Mouse (Mus musculus): ENCODE measurements at regions not wholly inside any gene's neighbourhood (a gene's known extent, or its start where the extent isn't known, plus 50 kb on each side); places are given as distances from the start of the nearest gene placed in this dataset.

DNA sequence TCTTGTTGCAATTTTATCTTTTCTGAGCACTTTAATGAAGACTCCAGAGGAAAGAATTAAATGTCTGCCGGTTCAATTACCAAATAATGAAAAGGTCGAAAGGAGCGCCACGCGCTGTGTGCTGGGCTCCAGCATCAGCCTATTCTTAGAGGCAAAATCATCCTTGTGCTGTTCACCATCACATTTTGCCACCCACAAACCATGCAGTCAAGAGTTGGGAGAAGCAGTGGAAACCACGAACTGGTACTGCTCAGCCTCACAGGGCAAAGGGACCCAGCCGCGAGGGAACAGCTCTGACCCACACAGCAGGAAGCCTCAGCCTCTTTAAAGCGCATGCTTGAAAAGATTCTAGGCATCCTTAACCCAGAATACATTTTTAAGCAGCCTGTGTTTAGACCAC is 134.0 kb upstream of the Pum3 start:
- peak; percentile 84 for DNase-seq

DNA sequence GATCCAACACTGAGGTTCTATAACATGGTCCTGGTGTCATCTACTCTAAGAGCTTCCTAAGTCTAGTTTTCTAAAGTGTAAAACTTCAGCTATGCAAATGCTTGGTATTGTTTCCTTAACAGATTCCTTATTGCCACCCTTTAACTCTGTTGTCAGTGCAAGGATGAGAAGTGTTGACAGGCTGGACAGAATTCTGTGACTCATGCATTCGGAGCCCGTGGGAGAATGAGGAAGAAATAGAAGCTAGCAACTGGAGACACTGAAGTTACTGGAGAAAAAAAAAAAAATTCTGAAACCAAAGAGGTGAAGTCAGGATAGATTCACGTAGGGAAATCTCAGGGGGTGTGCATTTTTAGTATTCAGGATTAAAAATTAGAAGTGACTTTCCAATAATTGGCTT is 128.6 kb upstream of the Pum3 start:
- DNase-seq = no peak

DNA sequence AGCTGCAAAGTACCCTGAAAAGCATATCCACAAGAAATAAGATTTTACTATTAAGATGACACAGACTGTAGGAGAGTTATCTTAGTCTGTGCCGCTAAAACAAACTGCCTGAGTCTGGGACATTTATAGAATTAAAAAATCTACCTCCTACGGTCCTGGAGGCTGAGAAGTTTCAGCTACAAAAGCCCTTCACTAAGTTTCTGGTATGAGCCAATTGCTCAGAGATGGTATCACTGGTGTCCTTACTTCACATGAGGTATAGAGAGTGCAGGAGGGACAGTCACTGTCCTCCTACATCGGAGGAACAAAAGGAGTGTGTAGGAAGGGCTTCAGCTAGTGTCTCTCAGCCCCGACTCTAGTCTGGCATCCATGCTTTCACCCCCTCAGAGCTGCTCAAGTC is 127.1 kb upstream of the Pum3 start:
- peak; percentile 53 for DNase-seq

DNA sequence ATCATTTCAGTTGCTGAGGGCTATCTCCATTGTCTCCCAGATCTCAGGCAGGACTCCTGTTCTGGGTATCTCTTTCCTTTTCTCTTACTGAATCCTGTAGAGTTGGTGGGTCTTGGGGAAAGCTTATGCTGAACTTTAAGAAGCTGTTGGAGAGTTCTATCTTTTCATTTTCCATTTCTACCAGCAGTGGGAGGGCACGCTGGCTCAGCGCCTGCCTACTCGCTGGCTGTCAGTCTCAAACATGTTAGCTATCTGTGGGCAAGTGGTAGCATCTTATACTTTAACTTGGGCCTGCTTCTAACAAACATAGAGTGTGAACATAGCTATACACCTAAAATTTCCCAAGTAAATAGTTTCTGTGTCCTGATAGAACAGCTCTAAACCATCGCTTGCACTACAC is 125.2 kb upstream of the Pum3 start:
- DNase-seq = peak; percentile 19

DNA sequence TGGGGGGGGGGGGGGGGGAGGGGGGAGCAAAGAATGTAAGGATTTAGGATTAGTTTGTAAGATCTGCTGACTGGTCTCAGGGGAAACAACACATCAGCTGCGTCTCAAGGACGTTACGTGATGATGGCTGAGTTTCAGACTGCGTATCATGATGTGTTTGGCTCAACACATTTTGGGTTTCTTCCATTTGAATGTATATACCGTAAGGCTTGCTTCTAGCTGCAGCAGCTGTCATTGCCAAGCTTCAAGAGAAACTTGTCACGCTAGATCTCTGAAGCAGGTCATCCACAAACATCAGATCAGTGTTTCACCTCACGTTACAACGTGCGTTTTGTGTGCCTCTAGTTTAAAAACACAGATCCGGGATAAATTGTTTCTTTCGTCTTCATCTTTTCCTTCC is 123.6 kb upstream of the Pum3 start:
- no peak for DNase-seq

DNA sequence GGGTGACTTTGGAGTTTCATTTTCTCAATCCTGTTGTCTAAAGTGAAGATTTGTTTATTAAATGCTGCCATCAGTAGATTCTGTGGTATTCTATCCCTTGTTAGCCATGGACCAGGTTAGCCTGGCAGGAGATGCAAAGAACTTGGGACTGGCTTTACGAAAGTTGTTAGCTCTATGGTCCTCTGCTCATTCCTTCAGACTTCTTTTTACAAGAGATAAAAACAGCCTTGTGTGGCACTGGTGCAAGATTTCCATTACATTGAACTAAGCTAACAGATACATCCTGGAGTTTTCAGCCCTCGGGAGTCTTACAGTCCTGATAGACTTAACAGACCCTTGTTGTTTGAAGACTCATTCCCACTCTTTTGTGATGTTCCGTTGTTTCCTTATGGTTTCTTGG is 108.1 kb upstream of the Pum3 start:
- peak; percentile 56 for DNase-seq

DNA sequence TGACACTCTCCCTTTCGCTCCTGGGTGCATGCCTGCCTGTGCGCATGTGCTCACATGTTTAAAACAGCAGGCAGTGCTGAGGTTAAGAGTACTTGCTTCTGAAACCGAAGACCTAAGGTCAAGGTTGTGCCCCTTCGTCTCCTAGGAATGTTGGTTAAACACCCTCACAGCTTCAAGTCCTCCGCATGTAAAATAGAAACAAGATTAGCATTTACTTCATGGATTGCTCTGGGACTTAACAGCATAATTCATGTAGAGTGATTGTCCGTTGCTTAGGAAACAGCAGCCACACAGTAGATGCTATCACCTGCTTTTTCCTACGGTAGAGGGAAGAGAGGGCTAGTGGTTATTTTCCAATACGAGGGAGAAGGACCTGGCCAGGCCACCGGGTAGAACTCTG is 107.4 kb upstream of the Pum3 start:
- DNase-seq = no peak

DNA sequence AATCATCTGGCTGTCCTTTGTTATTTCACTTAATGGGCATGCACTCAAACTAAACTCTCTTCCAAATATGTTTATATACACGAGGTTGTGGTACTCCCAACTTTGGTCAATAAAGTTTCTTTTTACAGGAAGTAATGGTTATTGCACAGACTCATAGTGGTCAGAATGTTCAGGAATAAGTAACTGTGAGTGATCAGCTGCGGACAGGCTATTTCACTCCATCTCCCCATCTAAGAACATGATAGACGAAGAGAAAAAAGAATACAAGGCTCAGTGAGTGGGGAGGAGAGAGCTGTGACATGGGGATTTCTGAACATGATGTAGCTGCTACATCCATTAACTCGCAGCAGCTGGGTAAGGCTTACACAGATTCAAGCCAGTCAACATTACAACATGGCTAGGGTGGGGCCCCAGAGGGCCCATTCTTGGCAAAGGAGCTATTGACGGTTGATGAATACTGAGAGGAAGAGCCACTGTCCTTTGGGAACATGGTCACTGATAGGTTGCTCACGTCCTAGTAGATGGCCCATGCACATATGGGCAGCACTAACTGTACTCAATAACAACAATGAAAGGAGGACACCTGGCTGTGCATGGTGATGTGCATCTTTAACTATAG is 98.4 kb upstream of the Pum3 start:
- peak; percentile 86 for DNase-seq

DNA sequence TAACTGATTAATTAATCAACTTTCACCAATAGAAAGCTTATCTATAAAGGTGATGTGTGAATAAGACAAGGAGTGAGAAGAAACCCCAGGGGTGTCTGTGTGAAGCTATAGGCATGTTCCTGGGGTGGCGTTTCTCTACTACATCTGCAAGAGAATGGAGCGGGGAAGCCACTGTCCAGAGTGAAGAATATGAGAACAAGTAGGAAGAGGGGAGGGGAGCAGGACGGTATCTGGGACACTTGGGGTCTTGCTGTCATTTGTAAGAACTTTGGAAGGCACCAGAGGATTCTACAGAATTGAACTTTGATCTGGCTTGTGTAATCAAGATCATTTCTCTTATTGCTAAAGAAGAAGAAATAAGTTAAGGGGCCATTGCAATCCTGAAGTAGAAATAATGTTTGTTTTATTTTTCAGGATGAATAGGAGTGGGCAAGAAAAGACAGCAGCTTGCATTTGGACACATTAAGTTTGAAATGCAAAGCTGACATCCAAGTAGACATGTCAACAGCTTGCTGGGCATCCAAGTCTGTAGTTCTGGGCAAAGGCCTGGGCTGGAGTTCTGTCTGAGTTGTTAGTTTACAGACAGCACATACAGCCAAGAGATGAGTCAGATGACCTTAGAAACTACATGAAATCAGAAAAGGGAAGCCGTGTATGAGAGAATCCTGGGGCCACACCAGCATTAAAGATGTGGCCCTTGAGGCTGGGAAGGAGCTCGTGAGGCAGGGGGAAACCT is 89.9 kb upstream of the Pum3 start:
- peak; percentile 52 for DNase-seq

DNA sequence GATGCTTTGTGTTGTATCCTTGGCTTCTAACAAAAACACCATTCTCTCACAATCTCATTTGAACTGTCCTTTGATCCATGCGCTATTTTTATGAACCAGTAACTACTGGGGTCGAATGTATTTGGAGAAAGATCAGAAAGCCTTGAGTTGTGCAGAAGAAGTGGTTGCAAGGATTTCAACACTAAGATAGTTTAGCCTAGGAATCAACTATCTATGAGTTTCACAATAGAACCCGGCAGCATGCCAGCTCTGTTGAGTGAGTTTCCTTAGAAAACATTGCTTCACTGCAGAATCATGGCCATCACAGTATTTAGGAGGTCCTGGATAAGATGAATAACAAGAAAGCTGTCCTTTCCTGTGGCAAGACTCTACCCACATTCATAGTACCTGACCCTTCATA is 84.6 kb upstream of the Pum3 start:
- peak; percentile 88 for DNase-seq

DNA sequence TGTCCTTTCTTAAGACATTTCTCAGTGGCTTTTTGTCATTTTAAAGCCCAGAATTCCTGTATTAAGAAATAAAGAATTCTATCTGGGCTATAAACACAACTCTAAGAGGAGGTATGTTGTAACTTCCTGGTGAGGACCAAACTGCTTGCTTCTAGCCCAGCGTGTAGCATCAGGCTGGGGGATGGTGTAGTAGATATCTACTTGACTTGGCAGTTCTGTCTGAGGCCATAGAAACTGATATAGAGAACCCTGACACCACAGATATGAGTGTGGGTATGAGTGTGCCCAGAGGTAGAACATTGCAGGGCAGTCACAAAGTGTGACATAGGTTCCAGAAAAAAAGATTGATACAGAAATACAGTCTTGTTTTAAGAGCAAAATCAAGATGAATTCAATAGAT is 83.9 kb upstream of the Pum3 start:
- DNase-seq = peak; percentile 8

DNA sequence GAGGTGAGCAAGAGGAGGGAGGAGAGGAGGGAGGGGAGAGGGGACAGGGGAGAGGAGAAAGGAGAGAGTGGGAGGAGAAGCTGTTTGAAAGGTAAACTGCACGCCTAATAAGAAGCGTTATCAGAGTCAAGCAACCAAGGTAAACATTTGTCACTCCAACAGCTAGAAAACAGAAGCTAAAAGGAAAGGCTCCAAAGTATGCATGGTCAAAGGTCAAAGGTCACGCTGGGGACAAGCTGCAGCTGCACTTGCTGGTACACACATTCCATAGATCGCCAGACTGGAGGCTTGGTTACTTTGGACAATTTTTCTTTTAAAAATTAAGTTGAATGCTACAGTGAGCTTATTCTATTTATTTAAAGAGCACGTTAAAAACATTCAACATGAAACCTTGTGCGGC is 81.7 kb upstream of the Pum3 start:
- peak; percentile 75 for DNase-seq

DNA sequence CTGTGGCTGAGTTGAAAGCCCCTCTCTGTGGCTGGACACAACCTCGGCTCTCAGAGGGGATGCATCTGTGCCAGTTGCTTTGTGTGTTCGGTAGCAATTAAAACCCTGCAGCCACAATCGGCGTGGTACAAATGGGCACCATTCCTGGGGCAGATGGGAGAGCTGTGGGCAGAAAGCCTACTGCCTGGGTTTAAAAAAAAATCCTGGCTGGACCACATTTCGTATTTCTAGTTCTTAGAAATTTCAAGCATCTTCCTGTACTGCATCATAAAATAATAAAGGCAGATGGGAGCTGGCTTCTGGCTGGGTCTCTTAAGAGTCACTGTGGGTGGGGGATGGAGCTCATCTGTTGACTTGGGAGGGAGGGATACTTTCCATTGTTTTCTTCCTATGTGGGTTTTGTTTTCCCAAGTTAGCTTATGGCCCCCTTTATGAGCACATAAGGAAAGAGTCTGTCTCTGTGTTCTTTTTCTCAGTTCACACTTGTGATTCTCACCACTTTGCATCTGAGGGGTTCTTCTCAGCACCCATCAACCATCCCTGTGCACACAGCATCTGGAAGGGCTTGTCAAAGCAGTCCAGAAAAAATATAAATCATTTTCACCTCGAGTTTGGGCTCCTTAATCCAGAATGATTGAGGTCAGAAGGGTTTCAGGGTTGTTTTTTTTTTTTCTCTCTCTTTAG is 80.5 kb upstream of the Pum3 start:
- peak; percentile 39 for DNase-seq

DNA sequence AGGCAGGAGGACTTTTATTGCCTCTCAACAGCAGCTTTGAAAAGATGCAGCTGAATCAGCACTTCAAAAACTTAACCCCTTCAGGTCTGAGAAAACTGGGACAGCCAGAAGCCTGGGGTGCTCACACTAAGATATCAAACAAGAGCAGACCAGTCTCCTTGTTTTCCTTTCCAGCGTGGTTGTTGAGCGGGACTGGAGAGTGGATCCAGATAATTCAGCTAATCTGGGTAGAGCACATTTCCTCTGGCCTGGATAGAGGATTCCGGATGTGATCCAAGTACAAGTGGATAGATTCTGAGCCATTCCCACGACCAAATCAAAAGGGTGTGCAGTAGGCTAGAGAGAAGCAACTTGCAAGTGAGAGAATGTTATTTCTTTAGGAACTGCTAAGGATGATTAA is 68.7 kb upstream of the Pum3 start:
- DNase-seq = peak; percentile 90

DNA sequence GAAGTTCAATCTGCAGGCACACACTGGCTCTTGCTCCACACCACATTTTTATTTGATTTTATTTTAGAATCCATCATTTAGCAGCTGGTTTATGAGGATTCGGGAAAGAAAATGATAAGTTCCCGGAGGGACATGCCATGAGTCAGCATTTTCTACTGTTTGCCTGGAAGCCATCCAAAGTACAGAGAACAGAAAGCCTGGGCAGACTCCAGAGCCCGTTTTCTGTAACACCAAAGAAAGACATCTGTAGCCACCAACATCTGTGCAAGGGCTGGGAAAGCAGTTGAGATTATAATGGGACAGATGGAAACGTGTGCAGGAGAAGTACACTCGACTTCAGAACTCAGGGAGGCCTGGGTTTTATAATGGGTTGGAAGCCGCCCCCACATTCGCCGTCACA is 62.8 kb upstream of the Pum3 start:
- DNase-seq = peak; percentile 94

DNA sequence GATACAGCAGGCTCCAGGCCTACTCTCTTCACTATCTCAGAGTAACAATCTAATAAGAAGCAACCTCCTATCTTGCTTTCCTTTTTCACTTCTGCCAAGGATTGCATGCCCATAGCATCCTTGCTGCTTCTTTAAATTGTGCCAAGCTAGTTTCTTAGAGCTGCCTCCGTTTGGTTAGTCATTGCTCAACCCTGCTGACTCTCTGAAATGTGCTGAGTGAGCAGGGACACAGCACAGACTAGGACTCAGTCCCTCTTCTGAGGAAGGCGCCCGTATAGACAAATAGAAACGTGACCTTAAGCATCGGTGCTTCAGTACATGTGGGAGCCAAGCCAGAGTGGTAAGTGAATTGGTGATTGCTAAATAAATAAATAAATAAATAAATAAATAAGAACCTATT is 62.2 kb upstream of the Pum3 start:
- DNase-seq = peak; percentile 53

DNA sequence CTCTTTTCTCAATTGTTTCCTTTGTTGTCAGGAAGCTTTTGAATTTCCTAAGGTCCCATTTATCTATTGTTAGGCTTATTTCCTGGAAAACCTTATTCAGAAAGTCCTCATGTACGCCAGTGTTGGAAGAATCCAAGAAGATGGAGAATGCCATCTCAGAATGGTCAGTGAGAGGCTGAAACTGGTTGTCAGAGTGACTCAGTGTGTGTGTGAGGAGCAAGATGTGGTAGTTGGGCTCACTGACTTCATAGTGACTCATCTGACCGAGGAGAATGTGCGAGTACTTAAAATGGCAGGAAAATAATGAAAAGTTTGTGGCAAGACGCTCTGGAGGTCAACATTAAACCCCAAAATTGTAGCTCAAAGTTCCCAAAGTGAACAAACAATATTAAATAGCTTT is 59.4 kb upstream of the Pum3 start:
- DNase-seq = peak; percentile 21

Measured in heart, adult 11 months (tissue).